Mouse (Mus musculus) embryo, embryonic 9.5 days (tissue): ENCODE measurements around the gene Zfp628.
A peak's percentile ranks its signal among the peaks of the same experiment; 100 is the strongest.

Source experiments
- DNase-seq: peaks from one replicate; pipeline ENCODE4 v3.0.0-alpha.2; 2017; ENCODE audit errors: extremely low spot score

Gene Zfp628

DNA sequence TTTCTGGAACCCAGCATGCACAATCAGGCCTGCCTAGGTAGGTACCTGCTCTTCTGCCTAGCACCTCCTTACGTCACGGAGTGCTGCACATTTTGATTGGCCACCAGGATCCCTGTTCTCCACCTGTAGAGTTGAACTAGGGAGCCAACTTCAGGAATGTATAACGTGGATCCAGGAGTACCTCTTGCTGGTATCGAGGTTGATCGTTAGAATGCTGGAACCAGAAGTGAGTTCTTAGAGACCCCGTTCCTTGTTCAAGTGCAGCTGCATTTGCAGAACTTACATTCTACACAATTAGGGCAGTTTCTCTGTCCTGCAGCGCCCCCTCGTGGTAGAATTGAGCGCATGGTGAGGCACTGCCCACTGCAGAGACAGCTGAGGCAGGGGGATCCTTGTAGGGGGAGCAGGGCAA is 25.1 kb downstream of the Zfp628 start:
- peak; percentile 78 for DNase-seq

- DNase-seq = no peak
Measured at GRCm38 (mm10) chr7:4942673-4943072, 27.7 kb downstream of the Zfp628 start.

DNA sequence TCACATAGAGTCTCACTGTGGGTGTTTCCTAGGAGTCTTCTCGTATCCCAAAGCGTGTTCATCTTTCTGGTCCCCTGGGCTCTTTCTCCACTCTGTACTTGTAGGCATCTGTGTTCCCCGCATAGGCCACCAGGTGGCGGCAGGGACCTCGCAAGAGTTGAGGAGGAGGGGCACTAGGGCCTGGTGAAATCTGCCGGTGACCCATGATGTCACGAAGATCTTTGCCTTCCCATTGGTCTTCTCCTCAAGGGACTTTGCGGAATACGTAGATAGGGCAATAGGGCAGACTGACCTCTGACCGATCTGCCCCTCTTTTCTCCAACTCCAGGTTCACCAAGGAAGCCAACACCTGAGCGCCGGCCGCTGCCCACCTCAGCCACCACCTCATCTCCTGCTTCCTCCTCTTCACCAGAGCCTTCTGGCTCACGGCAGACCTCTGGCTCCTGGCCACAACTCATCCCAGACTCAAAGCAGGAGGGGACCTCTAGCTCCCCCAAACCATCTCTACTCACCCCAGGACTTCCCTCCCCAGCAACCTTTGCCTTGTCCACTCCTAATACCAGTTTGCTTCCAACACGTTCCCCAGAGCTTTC is 28.3 kb downstream of the Zfp628 start:
- peak; percentile 90 for DNase-seq

GRCm38 (mm10) chr7:4947855-4948254 is 32.8 kb downstream of the Zfp628 start:
- DNase-seq = no peak

DNA sequence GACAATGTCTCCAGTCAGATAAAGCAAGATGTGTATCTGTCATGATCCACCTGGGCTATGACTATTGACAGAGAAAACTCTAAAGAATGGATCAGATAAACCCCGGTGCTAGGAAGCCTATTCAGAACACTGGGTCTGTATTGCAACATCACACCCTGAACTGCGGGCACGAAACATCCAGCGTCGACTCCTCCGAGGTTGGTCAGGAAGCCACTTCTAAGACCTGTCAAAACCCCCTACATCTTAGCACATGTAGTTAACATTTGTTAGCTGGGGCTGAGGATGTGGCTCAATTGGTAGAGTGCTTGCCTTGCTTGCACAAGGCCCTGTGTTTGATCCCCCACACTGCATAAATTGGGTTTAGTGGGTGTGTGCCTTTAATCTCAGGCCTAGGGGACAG is 33.4 kb downstream of the Zfp628 start:
- DNase-seq = no peak

GRCm38 (mm10) chr7:4950561-4951342 is 35.7 kb downstream of the Zfp628 start:
- DNase-seq = no peak

DNA sequence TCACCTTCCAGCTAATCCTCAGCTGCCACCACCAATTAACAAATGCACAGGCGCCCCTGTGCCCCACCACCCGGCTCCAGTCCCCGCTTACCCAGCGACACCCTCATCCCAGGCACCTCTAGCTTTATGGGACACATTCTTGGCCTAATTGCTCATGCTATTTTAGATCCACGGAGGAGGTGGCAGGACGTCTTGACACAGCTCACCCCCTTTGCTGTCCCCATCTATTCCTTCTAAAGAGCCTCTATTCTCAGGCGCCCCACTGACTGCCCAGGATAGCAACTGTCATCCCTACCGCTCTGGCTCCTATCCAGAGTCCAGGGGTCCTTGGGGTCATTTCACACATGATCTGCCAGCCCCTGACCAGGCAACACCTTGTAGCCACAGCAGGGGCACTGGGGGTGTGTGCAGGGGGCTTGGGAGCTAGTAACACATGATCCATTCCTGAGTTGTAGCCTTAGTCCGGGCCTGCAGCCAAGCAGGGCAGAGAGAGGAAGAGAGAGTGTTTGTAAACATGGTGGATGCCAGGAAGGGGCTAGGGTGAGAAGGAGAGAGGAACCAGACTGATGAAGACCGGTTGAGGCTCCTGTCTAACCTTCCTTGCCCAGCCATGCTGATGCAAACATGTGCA is 38.9 kb downstream of the Zfp628 start:
- DNase-seq = no peak

DNA sequence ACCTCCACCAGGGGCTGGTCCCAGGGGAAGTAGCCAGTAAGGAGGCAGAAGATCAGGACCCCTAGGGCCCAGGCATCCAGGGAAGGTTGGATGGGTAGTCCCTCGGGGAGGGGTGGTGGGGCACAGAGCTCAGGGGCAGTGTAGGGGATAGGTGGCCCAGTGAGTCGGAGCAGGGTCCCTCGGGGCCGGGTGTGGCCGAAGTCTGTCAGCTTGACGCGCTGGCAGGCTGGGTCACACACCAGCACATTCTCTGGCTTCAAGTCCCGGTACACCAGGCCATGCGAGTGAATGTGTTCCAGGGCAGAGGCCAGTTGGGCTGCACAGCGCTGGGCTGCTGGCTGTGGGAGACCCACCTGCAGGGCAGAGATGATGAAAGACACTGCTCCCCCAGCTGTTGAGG is 42.3 kb downstream of the Zfp628 start:
- DNase-seq = no peak

- no peak for DNase-seq
Measured at GRCm38 (mm10) chr7:4963527-4963926, 48.5 kb downstream of the Zfp628 start.

DNA sequence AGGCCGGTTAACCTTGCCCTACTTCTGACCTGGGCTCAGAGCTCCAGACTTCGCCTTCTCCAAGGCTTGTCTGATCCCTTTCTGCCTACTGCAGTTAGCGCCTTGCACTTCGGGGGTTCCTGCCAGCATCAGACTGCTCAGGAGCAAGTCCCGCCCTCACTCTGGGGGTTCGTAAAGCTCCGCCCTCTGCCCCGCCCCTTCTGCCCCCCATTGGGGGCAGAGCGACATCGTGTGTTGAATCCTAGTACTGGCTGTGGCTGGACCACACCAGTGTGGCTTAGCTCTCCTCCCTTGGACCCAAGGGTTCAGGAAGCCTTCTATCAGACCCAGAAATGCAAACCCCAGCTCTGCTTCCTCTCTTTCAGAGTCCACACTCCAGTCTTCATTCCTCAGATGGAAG is 49.3 kb downstream of the Zfp628 start, which contains the start of gene Sbk2:
Sbk2 (minus strand) TSS at position 135 of the 400 bp plus-strand sequence.
- peak; percentile 77 for DNase-seq

DNA sequence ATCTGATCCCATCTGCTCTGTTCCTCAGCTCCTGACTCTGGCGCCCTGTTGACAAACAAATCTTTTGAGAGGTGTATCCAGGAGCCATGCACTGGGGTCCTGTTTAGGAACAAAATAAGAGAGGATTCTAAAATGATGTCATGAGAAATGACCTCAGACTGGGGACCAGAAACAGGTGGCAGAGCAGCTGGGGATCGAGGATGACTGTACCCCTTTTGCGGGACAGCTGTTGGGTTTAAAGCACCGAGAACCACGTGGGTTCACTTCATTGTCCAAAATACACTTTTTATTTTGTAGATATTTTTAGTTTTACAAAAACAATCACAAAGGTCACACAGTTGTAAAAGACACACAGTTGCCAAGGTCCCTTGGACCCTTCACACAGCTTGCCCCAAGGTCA is 50.0 kb downstream of the Zfp628 start:
- no peak for DNase-seq

DNA sequence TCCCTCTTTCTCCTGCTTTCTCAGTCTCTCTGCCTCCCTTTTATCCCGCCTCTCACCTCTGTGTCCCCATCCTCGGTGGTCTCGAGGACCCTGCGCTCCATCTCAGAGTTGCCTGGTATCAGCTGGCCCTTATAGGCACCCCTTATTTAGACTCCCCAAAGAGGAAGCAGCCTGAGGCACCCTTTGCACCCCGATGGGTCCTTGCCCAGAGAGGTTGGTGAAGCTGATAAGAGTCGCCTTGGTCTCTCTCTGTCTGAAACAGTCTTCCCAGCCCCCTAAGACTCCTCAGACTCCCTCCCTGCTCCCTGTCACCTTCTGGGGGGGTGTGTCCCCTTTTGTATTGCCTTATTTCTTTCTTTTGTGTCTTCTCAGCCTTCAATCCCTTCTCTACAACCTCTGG is 56.1 kb downstream of the Zfp628 start, which contains the start of gene Sbk3:
Sbk3 (minus strand) TSS at position 101 of the 400 bp plus-strand sequence.
- no peak for DNase-seq
